Mouse (Mus musculus) heart, adult 11 months (tissue): ENCODE measurements at regions not wholly inside any gene's neighbourhood (a gene's known extent, or its start where the extent isn't known, plus 50 kb on each side); places are given as distances from the start of the nearest gene placed in this dataset.
A peak's percentile ranks its signal among the peaks of the same experiment; 100 is the strongest.
"Not testable (repeated sequence)": the region's sequence is repeated elsewhere in the genome, so short reads cannot be mapped to it uniquely, and the experiment has no call there.

Experiments
- DNase-seq: peaks from one replicate; pipeline ENCODE4 v3.0.0; 2022

DNA sequence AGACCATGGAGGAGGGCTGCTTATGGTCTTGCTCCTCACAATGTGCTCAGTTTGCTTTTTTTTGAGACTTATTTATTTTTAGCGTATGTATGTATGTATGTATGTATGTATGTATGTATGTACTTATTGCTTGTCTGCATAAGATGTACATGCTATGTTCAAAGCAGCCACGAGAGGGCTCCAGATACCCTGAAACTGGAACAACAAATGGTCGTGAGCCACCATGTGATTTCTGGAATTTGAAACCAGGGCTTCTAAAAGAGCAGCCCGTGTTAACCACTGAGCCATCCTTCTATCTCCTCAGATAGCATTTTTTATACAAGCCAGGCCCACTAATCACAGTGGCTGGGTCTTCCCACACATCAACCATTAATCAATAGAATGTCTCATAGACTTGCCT is 611.2 kb downstream of the 5730507C01Rik start:
- DNase-seq: no peak

DNA sequence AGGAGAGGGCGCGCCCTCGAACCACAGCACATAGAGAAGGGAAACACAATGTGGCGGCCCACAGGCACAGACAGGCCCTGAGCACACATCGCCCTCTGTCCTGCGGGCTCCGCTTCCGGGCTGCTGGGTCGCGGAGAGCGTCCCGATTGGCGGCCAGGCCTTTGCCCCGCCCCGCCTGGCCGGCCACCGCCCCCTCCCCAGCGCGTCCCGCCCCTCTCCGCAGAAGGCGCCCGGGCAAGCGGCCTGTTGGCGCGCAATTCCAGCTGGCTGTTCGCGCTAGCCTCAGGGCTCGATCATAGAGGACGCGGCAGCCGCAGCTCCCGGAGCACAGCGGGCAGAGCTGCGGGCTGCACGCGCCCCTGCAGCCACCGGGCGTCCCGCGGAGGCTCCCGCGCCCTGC is 661.3 kb downstream of the 5730507C01Rik start:
- no peak for DNase-seq

DNA sequence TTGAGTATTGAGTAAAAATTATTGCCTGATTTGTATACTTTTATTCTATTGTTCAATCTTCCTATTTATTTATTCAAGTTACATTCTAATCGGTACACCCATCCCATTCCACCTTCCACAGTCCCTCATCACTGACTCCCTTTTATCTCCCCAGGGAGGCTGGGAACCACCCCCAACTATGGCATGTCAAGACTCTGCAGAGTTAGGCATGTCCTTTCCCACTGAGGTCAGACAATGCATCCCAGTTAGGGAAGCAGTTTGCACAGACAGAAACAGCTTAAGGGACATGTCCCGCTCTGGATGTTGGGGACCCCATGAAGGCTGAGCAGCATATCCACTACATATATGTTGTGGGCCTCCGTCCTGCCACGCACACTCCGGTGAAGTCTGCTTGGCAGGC is 678.1 kb downstream of the 5730507C01Rik start:
- no peak for DNase-seq

DNA sequence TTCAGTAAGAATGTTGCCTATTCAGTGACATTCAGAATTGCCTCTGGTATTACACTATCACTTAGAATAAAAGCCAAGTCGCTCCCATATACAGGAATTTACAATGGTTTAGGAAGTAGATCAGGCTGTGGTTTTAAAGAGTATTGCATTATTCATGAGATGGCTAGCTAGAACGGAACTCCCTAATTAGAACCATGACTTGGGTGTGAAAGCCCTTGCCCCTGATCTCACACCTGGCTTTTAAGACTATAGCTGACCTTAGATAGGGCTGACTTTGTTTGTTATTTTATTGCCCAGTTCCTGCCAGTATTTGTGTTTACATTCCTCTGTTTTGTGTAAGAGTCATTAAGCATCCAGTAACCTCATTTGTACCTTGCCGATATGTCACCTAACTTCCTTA is 678.7 kb downstream of the 5730507C01Rik start:
- DNase-seq: not testable (repeated sequence)

DNA sequence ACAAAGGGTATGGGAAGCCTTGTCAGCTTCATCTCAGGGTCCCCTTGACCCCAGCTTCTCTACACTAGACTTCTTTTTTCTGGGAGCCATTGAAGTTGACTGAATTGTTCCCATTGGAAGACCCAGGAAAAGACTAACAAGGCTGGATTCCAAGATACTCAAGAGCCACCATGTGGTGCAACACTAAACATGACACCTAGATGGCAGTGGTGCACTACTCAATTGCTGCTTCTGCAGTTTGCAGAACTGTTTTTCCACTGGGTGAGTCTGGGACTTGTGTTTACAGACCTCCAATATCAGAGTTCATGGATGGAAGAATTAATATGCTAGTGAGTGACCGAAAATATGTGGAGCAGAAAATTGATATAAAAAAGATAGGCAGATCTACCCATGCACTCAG is 709.7 kb downstream of the 5730507C01Rik start:
- peak; percentile 59 for DNase-seq

DNA sequence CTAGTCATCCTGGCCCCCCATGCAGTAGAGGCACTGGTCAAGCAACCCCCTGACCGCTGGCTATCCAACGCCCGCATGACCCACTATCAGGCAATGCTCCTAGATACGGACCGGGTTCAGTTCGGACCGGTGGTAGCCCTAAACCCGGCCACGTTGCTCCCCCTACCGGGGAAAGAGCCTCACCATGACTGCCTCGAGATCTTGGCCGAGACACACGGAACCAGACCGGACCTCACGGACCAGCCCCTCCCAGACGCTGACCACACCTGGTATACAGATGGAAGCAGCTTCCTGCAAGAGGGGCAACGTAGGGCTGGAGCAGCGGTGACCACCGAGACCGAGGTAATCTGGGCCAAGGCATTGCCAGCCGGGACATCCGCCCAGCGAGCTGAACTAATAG is 707.6 kb upstream of the Gm21863 start:
- peak; percentile 94 for DNase-seq

DNA sequence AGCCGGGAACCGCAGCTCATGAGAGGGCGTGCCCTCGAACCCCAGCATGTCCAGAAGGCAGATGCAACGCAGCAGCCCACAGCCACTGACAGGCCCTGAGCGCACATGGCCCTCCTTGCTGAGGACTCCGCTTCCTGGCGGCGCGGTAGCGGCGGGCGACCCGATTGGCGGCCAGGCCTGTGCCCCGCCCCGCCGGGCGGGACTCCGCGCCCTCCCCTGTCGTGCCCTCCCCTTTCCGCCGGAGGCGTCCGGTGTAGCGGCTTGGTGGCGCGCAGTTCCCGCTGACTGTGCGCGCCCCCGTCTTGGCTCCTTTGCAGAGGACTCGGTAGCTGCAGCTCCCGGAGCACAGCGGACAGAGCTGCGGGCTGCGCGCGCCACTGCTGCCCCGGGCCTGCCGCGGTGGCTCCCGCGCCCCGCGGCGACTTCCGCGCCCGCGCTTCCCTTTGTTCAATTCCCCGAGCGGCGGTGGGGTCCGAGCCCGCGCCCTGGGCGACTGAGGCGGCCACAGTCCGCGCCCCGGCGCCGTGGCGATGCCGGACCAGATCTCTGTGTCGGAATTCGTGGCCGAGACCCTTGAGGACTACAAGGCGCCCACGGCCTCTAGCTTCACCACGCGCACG is 665.9 kb upstream of the Gm21863 start:
- peak; percentile 98 for DNase-seq

DNA sequence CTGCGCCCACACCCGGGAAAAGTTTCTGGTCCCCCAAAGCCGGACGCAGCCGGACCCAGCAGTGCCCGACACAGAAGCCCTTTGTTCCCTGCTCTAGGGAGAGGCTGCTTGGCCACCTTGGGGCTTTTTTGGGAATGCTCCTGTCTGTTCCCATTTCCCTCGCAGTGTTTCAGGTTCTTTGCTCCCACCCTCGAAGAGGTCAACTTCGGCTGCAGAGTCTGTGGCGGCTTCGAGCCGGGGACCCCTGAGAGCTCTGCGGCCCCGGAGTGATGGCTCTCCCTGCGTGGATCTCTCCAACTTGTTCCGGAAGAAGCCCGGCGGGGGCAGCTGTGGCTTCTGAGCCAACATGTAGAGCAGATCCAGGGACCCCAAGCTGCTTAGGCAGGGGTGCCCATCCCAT is 665.3 kb upstream of the Gm21863 start:
- not testable (repeated sequence) for DNase-seq

DNA sequence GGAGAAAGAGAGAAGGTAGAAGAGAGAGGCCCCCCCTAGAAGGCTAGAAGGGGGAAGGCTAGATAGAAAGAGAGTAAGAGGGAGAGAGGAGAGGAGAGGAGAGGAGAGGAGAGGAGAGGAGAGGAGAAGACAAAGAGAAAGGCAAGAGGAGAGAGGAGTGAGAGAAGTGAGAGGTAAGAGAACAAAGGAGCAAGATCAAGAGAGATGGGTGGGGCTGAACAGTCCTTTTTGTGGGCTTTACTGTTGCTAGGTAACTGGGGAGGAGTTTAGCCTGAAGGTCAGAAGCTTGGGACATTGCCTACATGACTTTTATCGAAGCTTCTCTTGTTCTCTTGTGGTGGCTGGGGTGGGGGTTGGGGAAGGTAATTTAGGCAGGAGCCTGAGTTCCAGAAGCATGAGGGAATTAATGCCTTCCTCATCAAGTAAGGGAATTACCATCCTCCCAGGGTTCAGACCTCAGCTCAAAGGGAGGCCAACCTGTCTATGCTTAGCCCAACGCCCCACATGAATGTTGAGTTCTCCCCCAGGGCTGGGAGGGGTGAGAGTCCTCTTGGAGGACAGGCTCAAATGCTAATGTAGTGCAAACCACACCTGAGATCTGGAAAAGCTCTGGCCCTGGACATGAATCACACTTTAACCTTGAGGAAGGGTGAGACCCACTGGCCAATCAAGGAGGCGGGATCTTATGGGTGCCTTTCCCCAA is 662.1 kb upstream of the Gm21863 start:
- DNase-seq: not testable (repeated sequence)
